Mouse (Mus musculus) E14TG2a.4 (cell line): Measurements from ENCODE around the gene Prpsap1.

Experiments
- CTCF ChIP-seq: conservative IDR thresholded peaks from 2 replicates; pipeline ENCODE4 v1.5.1; 2014; ENCODE audit warnings: low read length
- POU5F1 ChIP-seq: IDR thresholded peaks from 2 replicates; pipeline ENCODE4 v1.6.1; 2014; ENCODE audit warnings: low read length, borderline replicate concordance

DNA sequence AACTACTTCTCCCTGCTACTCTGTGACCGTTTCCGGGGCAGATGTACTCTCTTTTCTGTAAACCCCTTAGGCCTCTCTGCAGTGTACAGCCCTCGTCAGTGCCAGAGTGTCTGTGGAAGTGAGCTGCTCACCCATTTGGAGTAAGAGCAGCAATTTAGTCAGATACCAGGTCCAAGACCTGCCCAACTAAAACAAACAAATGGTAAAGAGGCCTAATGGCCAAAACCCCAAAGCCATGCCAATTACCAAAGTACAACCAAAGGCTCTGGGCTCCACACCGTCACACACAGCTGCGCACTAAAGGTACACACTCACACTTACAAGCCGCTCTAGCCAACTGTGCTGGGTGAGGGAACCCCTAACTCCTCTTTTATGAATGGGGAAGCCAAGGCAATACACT is 17.3 kb downstream of the Prpsap1 start:
- TF ChIP-seq CTCF: no peak
- TF ChIP-seq POU5F1: no peak
